Mouse (Mus musculus) ES-Bruce4 (cell line): Measurements from ENCODE around the gene Cep164. TPM values are rescaled to one million over a fixed set of nuclear protein-coding genes. Genes with fewer than 3 reads are reported as not detected.

Experiments used
- H3K27ac ChIP-seq: 2 replicates; pipeline ENCODE4 v1.5.1; 2012; ENCODE audit warnings: low read length, inconsistent platforms; ENCODE audit not compliant: insufficient read depth
- H3K27me3 ChIP-seq: 2 replicates; pipeline ENCODE4 v1.6.1; 2012; ENCODE audit warnings: mild to moderate bottlenecking, low read length, inconsistent platforms; ENCODE audit not compliant: control insufficient read depth, poor library complexity, insufficient read depth, severe bottlenecking
- H3K36me3 ChIP-seq: 2 replicates; pipeline ENCODE4 v1.6.1; 2012; ENCODE audit warnings: inconsistent platforms, mild to moderate bottlenecking, low read length, moderate library complexity; ENCODE audit not compliant: control insufficient read depth, poor library complexity, insufficient read depth, severe bottlenecking
- H3K4me1 ChIP-seq: one replicate; pipeline ENCODE4 v1.8.1; 2011; ENCODE audit warnings: low read length; ENCODE audit not compliant: control insufficient read depth, insufficient read depth
- H3K4me3 ChIP-seq: 2 replicates; pipeline ENCODE4 v1.5.1; 2011; ENCODE audit warnings: low read depth, mild to moderate bottlenecking, low read length
- H3K9ac ChIP-seq: 2 replicates; pipeline ENCODE4 v1.6.1; 2012; ENCODE audit warnings: low read depth, mild to moderate bottlenecking, inconsistent platforms; ENCODE audit not compliant: poor library complexity, severe bottlenecking
- H3K9me3 ChIP-seq: replicated peaks from 2 replicates; pipeline ENCODE4 v1.6.1; 2012; ENCODE audit warnings: mild to moderate bottlenecking, low read length, inconsistent platforms; ENCODE audit not compliant: control insufficient read depth, poor library complexity, insufficient read depth, severe bottlenecking
- CTCF ChIP-seq: IDR thresholded peaks from one replicate; pipeline ENCODE4 v1.8.1; 2011; ENCODE audit warnings: low read depth, low read length
- EP300 ChIP-seq: IDR thresholded peaks from 2 replicates; pipeline ENCODE4 v1.6.1; 2011; ENCODE audit warnings: low read depth, low read length; ENCODE audit not compliant: insufficient read depth
- POLR2A ChIP-seq: IDR thresholded peaks from one replicate; pipeline ENCODE4 v1.8.1; 2011; ENCODE audit warnings: low read length; ENCODE audit not compliant: insufficient read depth
- polyA plus RNA-seq: library from polyadenylated mRNA; stranded (reverse); fragments of >200 nt; gene quantifications from 2 replicates; pipeline ENCODE4 v1.2.4, GENCODE M21; 2011; ENCODE audit warnings: low read depth; ENCODE audit not compliant: missing spikeins, insufficient read depth, insufficient read length

The Cep164 gene
- polyA plus RNA-seq, 1 experiment: 33.4 TPM

DNA sequence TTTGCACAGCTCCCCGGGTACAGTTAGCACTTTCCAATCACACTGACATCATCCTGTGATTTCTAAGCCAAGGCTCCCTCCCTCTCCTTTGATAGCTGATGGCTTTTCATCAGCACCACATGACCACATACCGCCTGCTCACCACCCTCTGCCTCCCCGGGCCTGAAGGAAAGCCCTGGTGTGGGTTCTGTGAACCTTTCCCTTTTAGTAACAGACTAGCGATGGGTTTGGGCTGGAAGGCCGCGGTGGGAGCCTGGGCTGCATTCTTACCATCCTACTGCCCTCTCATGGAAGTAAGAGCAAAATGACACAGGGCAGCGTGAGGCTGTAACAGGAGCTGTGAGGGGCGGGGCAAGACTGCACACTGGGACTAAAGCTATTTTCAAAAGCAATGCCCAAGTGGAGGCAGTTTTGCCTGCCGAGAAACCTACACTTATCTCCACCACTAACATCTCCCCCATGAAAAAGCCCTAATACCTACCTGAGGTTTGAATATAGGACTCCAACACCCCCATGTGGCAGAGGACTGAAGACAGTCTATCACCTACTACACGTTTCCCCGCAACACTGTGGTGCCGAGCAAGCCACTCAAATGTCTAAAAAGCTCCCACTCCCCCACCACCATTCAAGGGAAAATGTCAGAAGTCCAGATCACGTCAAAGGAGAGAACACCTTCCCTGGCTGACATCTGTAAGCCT, 29.9 kb downstream of the Cep164 start:
- TF ChIP-seq EP300: no peak
- peak; percentile 48 for TF ChIP-seq CTCF

DNA sequence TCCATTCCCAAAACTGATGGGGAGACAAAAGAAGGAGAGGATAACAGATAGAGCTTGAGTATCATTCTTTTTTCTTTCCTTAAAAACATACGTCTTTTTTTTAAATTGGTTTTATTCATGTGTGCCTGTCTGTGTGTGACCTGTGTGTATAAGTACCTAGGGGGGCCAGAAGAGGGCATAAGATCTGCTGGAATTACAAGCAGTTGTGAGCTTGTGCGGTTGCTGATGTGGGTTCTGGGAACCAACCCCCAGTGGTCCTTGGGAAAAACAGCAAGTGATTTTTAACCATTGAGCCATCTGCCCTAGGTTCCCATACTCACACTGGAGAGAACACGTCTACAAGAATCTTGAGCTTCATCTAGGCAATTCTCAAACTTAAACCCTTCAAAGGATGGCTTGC, 31.2 kb downstream of the Cep164 start:
- Histone ChIP-seq H3K27ac (no peak overlapping the region), H3K9ac (no peak overlapping the region), H3K4me3 (no peak overlapping the region), H3K4me1 (no peaks in the 10 kb centered on the region), H3K27me3 (no peaks in the 10 kb centered on the region), H3K36me3 (no peaks in the 10 kb centered on the region), H3K9me3 (no peaks in the 10 kb centered on the region)
- TF ChIP-seq CTCF: no peak
- no peak for TF ChIP-seq POLR2A
- no peak for TF ChIP-seq EP300

More for the DNA sequence above, 29.9 kb downstream of the Cep164 start:
- H3K9me3 ChIP-seq: no peaks in the 10 kb centered on the region
- H3K36me3 ChIP-seq: no peaks in the 10 kb centered on the region
- H3K4me1 ChIP-seq: no peaks in the 10 kb centered on the region
- H3K27ac ChIP-seq: no peak overlapping the region
- H3K4me3 ChIP-seq: no peak overlapping the region
- H3K27me3 ChIP-seq: no peaks in the 10 kb centered on the region
- H3K9ac ChIP-seq: no peak overlapping the region

DNA sequence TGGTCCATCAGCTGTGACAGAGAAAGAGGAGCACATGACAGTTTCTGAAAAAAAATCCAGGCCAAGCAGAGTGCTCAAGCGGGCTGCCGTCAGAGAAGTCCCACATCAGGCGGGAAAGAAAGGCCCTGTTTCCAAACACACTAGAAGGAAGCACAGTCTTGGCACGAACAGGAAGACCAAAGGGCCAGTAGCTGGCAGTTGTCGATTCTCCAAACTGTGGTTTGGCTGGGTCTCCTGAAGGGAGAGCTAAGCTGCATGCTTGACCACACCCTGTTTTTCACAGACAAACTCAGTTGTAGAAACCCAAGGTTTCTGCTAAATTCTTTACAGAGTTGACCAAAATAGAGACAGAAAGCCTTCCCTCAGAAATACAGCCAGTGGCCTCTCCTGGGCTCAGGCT, 32.8 kb downstream of the Cep164 start:
- H3K9ac ChIP-seq: no peak overlapping the region
- no peaks in the 10 kb centered on the region for H3K36me3 ChIP-seq
- H3K4me1 ChIP-seq: no peaks in the 10 kb centered on the region
- TF ChIP-seq EP300 (no peak), CTCF (no peak), POLR2A (no peak)
- no peaks in the 10 kb centered on the region for H3K9me3 ChIP-seq
- H3K27ac ChIP-seq: no peak overlapping the region
- H3K27me3 ChIP-seq: no peaks in the 10 kb centered on the region
- H3K4me3 ChIP-seq: no peak overlapping the region

DNA sequence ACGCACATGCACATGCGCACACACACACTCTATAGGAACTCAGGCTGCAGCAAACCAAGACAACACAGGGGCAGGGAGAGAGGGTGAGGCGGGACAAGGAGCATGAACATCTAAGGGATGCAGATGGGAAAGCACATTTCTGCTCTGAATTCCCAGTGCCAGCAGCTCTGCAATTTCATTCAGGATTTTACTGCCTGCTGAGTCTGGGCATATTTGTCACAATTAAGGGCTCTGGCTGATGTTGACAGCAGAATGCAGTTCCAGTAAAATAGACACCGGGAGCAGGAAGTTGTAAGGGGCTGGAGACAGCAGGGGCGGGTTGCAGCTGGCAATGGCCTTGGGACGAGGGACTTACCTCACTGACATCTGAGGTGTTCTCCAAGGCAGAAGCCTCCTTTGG, 34.8 kb downstream of the Cep164 start:
- Histone ChIP-seq H3K27me3 (no peaks in the 10 kb centered on the region), H3K4me1 (no peaks in the 10 kb centered on the region), H3K9me3 (no peaks in the 10 kb centered on the region), H3K36me3 (no peaks in the 10 kb centered on the region), H3K9ac (no peak overlapping the region), H3K27ac (no peak overlapping the region), H3K4me3 (no peak overlapping the region)
- TF ChIP-seq EP300 (no peak), POLR2A (no peak), CTCF (no peak)

DNA sequence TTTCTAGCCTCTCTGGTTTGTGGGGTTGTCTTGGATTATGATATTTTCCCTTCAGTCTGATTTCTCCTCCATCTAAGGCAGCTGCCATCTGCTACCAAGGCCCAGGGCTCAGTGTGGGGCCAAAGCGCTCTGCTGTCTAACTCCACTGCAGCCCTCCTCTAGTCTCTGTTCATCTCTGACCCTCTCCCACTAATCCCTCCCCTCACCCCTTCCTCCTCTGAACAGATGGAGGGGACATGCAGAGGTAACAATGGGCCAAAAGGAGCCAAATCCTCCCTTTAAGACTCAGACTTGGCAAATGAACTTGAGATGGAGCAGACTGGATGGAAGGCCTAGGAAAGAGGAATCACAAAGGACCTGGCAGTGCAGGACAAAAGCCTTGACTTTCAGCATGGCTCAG, 36.3 kb downstream of the Cep164 start:
- no peaks in the 10 kb centered on the region for H3K36me3 ChIP-seq
- H3K27ac ChIP-seq: no peak overlapping the region

DNA sequence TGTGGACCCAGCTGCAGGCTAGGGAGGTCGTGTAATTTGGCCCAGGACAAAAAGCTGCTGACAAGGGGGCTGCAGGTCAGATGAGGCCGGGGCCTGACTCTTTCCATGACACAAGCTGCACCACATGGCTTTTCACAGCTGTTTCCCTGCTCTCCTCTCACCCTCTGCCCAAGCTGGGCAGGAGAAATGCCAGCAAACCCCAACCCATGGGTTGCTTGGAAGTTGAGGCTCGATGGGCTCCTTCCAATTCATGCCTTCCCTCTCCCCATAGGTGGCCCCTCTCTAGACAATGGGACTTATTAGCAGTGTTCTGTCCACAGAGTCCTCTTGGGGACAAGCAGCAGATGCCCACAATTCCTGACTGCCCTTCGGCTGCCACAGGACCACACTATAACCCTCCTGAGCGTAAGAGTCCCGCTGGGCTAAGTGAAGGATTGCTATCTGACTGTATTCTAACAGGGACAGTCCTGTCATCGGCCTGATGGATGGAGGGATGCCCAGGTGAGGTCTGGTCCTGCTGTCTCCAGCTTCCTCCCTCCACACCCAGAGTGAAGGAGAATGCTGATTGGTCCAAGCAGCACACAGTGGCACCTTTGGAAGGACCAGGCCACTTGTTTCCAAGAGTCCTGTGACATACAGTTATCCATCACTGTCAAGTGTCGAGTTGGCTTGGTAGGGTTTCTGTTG, 36.9 kb downstream of the Cep164 start:
- Histone ChIP-seq H3K4me1 (no peaks in the 10 kb centered on the region), H3K9me3 (no peaks in the 10 kb centered on the region), H3K36me3 (no peaks in the 10 kb centered on the region), H3K9ac (no peak overlapping the region), H3K4me3 (no peak overlapping the region), H3K27ac (no peak overlapping the region), H3K27me3 (no peaks in the 10 kb centered on the region)
- no peak for TF ChIP-seq POLR2A
- no peak for TF ChIP-seq EP300

More for the DNA sequence above, 36.3 kb downstream of the Cep164 start:
- Histone ChIP-seq H3K4me1 (no peaks in the 10 kb centered on the region), H3K27me3 (no peaks in the 10 kb centered on the region), H3K4me3 (no peak overlapping the region), H3K9ac (no peak overlapping the region), H3K9me3 (no peaks in the 10 kb centered on the region)
- no peak for TF ChIP-seq POLR2A
- no peak for TF ChIP-seq EP300
- TF ChIP-seq CTCF: no peak
